Mouse (Mus musculus) lung, postnatal 4 days (tissue): Measurements from ENCODE around the gene Cd9.

ENCODE experiments used
- DNase-seq, 2 experiments: peaks; one replicate each; pipeline ENCODE4 v3.0.0; 2021

The Cd9 gene

GRCm38 (mm10) chr6:125498062-125498461 is 3.5 kb upstream of the Cd9 start:
- DNase-seq: peak in 1 of 2 experiments; percentile 49

DNA sequence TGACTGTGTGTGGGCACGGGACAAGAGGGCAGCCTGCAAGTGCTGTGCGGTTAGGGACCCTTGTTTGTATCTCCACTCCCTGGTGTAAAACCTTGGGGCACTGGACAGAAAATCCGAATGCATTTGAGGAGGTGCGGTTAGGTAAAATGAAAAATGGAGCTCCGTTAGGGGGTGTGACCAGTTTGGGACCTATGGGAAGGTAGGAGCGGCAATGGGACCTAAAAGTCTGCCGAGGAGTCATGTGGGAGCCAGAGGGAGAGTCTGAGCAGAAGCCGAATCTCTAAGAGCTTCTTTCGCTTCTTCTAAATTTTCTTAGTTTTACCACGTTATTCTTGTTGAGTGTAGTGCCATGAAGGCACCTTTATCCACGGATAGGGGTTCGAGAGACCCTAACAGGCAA is 1.8 kb upstream of the Cd9 start:
- DNase-seq: no peak

- no peak for DNase-seq
These were observed 770 bp upstream of the Cd9 start for GRCm38 (mm10) chr6:125495361-125495760.

DNA sequence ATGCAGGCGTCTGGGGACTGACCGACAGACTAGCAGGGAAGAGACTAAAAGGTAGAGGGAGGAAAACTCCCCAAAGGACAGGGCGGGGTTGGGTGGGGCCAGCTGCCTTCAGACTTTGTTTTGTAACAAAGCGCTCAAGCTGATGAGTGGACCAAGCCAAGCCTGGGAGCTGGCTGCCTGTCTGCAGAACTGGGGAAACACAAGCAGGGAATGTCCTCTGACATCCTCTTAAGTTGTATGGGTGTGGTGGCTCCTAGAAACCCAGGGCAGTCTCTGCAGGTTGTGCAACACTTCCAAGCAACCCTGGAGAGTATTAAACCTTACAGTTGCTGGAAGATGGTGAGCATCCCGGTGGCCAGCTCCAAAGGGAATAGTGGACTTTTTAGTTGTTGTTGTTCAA is 1.4 kb downstream of the Cd9 start:
- DNase-seq: peak; percentile 61 to 64

GRCm38 (mm10) chr6:125492664-125493063 is 1.9 kb downstream of the Cd9 start:
- no peak for DNase-seq

DNA sequence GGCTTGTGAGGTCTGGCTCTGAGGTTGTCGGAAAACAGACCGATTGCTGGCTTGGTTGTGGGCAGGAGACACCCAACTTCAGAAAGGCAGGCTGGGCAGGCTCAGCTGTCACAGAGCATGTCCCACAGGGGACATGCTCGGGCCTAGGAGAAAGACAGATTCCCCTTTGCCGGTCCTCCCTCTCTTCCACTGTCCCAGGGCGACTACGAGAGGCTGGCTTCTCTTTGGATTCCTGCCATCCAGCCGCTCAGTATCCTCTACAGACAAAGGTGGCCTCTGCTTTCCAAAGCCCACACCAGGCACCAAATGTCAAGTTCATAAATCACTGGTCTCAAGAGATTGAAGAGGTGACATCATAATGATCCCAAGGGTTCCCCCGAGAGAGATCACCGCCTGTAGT is 2.6 kb downstream of the Cd9 start:
- DNase-seq: no peak

DNA sequence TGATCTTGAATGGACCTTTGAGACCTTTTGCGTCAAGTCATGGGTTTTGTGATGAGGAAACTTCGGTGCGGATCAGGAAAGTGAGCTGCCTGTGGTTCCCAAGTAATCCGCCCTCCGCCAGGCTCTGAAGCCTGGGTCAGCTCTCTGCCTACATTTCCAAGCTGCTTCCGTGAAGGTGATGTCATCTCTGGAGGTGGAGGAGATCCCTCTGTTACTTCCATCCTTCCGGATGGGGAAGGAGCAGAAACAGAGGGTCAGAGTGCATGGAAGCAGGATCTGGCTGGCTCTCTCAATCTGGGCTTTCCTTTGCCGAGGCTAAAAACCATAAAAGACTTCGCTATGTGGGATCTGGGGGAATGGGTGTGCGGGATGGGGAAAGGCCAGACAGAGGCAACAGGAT is 3.2 kb downstream of the Cd9 start:
- no peak for DNase-seq

DNA sequence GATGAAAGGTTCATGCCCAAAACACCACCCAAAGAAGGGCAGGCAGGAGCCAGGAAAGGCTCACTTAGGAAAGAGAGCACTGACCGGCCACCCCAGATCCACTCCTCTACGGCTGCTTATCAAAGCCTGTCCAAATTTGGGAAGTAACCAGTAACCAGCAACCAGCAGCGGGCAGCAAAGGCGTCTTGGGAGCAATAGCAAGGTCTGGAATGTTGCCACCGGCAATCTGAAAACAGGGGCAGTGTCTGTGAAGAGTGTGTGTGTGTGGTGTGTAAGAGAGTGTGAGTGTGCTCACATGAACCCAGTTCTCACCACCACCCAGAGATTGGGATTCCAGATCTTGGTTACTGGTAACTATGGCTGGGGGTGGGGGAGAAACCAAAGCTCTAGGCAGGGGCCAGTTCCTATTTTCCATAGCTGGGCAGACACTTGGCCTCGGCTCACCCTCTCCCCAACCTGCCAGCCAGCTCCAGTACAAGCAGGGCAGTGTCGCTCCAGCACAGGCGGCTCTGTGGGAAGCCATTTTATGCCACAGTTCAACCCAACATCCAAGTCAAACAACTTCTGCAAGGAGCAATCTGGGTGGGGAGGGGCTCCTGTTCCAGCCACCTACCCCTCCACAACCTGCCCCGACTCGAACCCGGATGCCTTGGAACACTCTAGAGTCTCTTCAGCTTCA is 4.6 kb downstream of the Cd9 start:
- DNase-seq: peak; percentile 56 to 60

DNA sequence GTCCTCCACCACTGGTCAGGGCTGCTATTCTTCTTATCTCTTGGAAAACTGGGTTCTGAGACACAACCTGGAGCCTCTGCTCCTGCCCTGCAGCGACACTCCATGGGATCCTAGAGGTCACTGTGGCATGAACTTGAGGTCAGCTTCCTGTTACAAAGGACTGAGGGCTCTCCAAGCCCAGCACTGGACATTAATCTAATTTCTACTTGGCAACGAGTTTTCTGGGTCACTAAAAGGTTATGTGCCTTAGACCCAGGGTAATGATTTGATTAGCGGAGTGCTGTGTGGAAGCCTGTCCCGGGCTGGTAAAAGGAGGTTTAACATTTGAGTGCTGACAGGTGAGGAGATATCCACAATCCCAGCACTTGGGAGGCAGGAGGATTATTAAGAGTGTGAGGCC is 9.0 kb downstream of the Cd9 start:
- no peak for DNase-seq

DNA sequence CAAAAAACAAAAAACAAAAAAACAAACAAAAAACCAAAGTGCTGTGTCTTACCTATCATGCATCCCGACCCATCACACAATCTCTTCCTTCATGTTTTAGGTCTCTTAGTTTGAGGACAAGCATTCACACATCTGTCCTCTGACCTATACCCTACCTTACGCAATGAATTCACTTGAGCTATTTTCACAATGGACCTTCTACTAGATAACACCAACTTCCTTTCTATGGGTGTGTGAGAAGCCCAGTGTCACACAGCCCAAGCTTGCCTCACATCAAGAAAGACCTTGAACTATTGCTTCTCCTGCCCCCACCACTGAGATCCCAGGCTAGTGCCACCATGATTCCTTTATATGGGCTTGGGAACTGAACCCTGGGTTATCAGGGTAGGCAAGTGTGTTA is 9.9 kb downstream of the Cd9 start:
- no peak for DNase-seq

- DNase-seq: peak in 1 of 2 experiments; percentile 18
These were observed 10.3 kb downstream of the Cd9 start for GRCm38 (mm10) chr6:125484313-125484660.

- DNase-seq: peak in 1 of 2 experiments; percentile 46
These were observed 10.9 kb downstream of the Cd9 start for GRCm38 (mm10) chr6:125483515-125484312.

- peak in 1 of 2 experiments; percentile 54 for DNase-seq
These were observed 12.2 kb downstream of the Cd9 start for GRCm38 (mm10) chr6:125482427-125482831.

DNA sequence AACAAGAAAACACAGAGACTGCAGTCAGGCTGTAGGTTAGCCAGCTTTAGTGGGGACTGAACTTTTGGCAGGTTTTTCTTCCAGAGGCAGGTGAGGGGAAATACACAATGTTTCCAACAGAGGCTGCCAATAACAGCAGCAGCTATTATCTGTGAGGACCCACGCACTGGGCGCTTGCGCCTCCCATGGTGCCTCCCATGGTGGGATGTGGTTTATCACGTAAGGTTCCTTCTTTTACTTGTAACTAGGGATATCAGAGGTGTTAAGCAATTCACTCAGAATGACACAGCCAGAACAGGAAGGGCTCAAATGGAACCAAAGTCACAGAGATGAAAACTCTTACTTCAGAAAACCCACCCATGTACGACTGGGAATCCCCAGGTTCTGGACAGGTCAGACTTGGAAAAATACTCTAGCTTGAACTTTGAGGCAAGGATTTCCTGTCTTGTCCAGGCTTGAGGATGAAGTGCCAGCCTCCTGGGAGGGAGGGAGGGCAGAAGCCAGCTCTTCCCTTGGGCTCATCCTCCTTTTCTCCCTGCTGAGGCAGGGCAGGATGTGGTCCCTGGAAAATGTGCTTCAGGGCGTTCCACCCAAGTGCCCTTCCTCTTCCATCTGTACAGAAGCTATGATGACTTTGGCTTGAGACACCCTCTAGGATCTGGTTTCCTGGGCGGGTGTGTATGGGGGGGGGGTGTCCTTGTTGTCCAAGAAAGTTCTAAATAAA is 12.8 kb downstream of the Cd9 start:
- DNase-seq: peak; percentile 54 to 72

- DNase-seq: peak; percentile 62 to 72
These were observed 13.9 kb downstream of the Cd9 start for GRCm38 (mm10) chr6:125480396-125481361.

DNA sequence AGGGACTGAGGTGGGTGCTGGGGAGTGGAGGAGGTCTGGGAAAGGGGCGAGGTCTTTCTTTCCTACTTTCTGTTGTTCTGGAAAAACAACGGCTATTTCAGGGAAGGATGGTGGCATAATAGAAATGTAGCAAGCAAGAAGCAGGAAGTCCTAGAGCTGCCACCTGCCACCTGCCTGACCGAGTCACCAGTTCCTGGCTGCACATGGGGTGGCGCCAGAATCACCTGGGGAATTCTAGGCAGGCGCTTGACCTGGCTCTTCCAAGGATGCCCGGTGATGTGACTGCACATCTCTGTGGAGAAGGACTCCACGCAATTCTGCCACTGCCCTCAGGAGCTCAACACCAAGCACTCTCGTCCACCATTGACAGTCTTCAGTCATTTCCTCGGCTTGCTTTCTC is 15.2 kb downstream of the Cd9 start:
- DNase-seq: no peak

- DNase-seq: peak in 1 of 2 experiments; percentile 44
These were observed 16.2 kb downstream of the Cd9 start for GRCm38 (mm10) chr6:125478135-125479128.

GRCm38 (mm10) chr6:125476826-125477589 is 17.6 kb downstream of the Cd9 start:
- DNase-seq: no peak

- peak in 1 of 2 experiments; percentile 46 for DNase-seq
These were observed 18.5 kb downstream of the Cd9 start for GRCm38 (mm10) chr6:125476090-125476489.

- DNase-seq: no peak
These were observed 19.4 kb downstream of the Cd9 start for GRCm38 (mm10) chr6:125475184-125475583.
